Mouse (Mus musculus) megakaryocyte-erythroid progenitor cell, adult 5-6 weeks (primary cell): Measurements from ENCODE around the gene Rasa3. TPM values are rescaled to one million over a fixed set of nuclear protein-coding genes. Genes with fewer than 3 reads are reported as not detected.
A peak's percentile ranks its signal among the peaks of the same experiment; 100 is the strongest.

Experiments used
- ATAC-seq: replicated peaks from 2 replicates; pipeline ENCODE4 v1.8.0; 2016; ENCODE audit warnings: mild to moderate bottlenecking, inconsistent platforms; ENCODE audit not compliant: severe bottlenecking, poor library complexity, low FRiP score, low TSS enrichment
- total RNA-seq, 2 experiments: library from RNA; stranded (forward) in 1 of 2; stranded (reverse) in 1 of 2; fragments of 200-1000, 215-1000 nt in 1 of 2; fragments of >200 nt in 1 of 2; fragmentation: Nextera tagmentation in 1 of 2; gene quantifications; 2 replicates each; pipeline ENCODE4 v1.2.3; 2014 to 2017

Rasa3 gene
- total RNA-seq, 2 experiments from 2014 or later, result 25.9 to 34.4 TPM

- ATAC-seq, result no peak
These were observed 51.3 kb downstream of the Rasa3 start for GRCm38 (mm10) chr8:13626114-13626513.

DNA sequence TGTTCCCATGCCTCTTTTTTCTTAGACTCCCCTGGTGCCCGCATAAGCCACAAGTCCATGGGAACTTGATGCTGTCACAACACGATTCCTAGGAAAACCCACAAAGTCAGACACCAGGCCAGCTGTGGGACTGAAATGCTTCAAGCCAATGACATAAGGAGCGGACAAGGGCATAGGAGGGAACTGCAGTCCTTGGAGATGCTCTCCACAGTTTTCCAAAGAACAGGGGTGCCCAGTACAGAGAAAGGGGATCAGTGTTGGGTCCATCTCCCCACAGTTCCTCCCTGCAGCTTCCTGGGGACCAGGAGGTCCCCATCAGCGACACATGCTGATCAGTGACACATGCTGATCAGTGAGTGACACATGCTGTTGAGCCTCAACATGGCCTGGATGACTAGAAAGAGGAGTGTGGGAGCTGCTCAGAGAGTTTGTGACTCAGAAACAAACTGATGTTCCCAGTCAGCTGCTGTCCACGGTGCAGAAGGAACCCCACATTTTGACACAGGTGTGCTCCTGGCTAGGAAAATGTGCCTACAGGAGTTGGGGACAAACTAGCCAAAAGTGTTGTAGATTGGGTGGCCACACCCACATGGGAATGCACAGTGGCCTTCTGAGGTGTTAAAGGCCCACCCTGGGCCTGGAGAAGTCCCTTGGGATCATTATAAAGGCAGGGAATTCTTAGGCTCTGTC, 52.0 kb downstream of the Rasa3 start:
- ATAC-seq, result no peak

GRCm38 (mm10) chr8:13624863-13625262, 52.5 kb downstream of the Rasa3 start:
- peak; percentile 81 for ATAC-seq

DNA sequence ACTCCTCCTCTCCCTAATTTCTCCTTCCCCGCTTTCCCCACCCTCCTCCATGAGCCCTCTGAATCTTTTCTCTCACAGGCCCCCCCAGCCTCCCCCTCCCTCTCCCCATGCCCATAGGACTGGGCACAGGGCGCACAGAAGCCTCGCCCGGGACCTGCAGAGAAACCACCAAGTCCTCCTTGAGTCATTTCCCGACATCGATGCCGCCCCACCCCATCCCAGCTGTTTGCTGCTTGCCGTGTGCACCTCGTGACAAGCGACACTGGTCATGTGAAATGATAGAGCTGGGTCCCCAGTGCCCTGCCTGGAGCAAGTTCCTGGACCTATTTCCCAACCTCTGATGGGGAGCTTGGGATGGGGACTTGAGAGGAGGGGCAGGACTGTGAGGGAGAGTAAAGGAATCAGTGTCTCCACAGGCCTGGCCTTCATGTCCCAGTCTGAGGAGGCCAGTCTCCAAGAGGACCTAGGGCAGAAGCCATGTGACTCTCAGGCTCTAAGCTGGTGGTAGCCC, 53.4 kb downstream of the Rasa3 start:
- ATAC-seq, result peak; percentile 65

DNA sequence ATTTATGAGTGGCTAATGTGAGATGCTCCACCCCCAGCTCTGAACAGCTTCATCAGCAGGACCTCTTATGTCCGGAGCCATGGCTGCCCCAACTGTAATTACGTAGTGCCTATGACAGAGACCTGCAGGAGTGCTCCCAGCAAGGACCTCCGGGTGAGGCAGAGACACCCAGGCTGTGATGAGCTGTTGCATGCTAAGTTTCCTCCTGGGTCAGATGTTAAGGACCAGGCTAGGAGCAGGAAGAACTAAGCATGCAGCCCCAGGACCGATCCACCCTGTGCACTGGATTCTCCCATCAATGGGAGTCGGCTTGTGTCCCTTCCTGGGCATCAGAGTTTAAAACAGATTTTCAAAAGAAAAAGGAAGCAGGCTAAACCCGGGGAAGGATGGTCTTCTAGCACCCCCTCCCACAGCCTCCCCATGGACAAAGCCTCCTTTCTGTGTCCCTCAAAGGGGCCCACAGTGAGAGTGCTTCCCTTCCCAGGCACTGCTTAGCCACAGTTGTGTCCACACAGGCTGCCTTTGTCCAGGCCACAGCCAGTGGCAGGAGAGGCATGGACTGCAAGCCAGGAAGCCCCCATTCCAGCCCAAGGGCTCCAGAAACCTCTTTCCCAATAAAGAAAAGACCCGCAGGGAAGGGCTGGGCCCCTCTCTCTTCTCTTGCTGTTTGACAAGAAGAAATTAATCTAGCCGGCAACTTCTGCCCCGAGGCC, 54.2 kb downstream of the Rasa3 start:
- ATAC-seq, result no peak

DNA sequence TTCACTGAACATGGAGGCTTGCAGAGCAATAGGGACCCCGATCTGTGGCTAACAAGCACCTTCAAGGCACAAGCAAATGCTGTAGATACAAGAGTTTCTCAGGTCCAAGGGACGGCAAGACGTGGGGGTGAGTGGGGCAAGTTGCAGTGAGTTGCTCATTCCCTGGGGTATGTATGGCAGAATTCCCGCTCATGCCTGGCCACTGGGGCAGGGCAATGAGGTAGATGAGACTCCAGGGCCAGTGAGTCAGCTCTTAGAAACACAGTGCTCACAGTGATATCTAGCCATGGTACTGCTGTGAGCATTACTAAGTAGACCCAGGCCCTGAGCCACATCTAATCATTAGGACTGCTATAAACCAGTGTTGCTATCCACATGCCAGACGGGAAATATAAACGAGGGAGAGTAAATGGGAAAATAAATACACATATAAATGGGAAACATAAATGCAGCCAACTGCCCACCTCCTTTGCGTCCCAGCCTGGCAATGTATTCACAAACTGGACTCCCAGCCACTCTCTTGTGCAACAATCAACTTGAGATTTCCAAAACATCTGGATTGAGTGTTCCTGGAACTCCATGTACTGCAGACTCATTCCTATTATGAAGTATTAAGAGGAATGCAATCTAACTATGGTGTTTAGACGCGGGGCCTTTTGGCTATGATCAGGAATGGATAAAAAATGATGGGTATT, 57.0 kb downstream of the Rasa3 start:
- ATAC-seq, result no peak

- no peak for ATAC-seq
These were observed 60.4 kb downstream of the Rasa3 start for GRCm38 (mm10) chr8:13616831-13617505.

DNA sequence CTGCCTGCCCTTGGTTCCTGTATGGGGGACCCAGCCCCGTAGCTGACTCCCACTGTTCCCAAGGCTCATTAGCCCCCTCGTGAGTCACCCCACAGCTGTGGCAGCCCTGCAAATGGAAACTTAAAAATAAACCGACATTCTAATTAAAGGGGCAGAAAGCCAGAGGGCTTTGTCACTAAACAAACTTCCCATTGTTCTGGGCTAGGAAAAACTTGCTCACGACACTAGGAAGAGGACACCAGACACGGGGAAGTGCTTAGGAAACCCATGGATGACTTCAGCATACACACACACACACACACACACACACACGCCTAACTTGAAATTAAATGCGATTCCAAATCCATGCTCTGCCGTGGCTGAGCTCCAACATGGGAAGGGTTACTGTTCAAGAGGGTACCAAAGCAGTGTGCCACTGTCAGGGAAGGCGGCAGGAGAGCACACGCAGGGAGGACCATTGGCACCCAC, 62.4 kb downstream of the Rasa3 start:
- ATAC-seq, result no peak

DNA sequence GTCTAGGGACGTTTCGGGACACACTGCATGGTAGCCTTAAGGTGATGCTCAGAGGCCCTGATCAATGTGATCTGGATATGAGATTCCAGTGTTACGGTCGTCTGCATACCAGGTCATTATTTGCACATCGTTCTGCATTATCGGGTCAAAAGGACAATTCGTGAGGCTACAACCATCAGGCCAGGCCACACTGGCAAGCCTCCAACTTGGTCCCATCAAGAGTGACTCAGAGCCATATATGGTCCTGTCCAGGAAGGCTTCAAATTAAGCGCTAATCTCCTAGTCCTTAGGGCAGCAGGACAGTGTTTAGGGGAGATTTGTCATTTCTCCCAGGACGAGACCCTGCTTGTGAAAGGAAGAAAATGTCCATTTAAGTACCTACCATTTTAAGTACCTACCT, 63.3 kb downstream of the Rasa3 start:
- ATAC-seq, result no peak

- no peak for ATAC-seq
These were observed 65.7 kb downstream of the Rasa3 start for GRCm38 (mm10) chr8:13611702-13612101.

DNA sequence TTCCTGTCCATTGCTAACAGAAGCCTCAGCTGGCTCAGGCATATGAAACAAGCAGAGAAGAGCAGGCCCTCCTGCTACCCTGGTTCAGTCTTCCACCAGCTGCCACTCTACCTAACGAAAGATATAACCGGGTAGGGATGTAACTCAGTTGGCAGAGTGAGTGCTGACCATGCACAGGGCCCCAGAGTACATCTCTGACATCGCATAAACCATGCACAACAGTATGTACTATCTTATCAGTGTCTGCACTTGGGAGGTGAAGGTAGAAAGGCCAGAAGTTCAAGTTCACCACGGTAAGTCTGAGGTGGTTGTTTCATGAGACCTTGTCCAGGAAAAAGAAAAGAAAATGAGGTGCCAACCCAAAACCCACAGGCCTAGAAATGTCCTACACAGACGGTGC, 67.4 kb downstream of the Rasa3 start:
- ATAC-seq, result no peak

GRCm38 (mm10) chr8:13608946-13609345, 68.5 kb downstream of the Rasa3 start:
- no peak for ATAC-seq

DNA sequence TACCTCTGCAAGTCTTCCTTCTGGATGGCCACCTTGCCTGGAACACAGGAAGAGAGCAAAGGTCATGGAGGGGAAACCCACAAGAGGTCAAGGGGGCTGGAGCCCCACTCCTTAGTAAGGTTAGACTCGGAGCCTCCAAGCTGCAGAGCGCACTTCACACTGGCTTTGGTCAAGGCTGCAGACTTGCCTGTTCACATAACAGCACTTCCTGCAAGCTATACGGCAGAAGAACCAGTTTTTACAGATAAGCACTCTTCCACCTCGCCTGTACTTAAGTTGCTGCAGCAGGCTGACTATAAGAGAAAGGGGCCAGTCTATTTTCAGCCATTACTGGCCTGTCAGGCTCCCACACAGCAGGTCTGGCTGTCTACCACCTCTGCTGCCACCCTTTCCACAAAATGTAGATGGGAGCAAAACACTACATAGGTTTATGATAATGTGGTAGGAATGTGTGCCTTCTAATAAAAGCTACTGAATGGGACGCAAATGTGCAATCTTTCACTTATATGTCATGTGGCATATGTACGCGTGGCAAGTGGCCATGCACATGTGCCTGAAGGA, 71.4 kb downstream of the Rasa3 start:
- peak; percentile 48 for ATAC-seq

- no peak for ATAC-seq
These were observed 74.8 kb downstream of the Rasa3 start for GRCm38 (mm10) chr8:13602621-13603020.

DNA sequence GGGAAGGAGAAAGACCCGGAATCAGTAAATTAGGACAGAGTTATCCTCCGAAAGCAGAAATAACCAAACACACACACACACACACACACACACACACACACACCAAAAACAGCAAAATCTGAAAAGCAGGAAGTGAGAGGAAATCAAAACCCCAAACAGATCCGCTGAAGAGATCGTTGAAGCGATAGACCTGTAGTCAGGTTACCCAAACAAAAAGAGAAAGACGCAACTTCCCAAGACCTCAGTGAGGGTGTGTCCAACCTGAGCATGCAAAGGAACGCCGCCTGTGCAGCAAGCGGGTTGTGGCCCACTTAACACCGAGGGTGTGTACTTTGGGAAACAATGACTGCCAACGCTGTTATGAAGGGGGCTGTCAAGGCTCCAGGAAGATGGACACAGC, 76.2 kb downstream of the Rasa3 start:
- no peak for ATAC-seq

DNA sequence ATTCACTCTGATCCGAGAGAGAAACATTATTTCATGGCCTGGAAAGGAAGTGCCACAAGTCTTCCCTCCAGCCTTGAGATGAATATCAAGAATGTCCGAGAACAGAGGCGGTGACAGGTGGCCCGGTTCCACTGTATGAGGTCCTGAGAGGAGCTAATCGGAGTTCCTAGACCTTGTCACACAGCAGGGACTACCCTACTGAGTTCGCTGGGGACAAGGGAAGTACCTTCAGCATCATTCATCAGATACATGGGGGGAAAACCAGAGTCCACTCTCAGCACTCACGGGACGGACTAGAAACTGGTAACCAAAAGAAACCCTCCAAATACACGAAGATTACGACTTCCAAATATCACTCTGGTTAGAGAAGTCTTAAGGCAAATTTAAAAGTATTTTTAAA, 76.7 kb downstream of the Rasa3 start:
- no peak for ATAC-seq

DNA sequence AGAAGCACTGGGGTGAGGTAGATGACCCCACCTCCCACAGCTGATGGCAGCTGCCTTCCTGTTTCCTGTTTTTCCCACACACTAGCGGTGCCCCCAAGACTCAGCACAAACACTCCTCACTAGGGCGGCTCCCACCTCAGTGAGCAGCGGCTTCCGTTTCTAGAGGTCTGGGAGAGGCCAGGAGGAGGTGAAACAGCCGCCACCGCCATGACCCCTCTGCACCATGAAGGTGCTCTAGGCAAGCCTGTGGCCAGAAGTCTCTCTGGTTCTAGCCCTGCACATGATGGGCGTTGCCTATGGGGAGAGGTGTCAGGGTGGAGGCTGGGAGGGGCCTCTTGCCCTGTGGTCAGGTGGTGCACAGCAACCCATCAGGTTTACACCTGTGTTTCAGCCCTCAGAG, 77.2 kb downstream of the Rasa3 start:
- ATAC-seq, result peak; percentile 80

GRCm38 (mm10) chr8:13597777-13598176, 79.6 kb downstream of the Rasa3 start:
- no peak for ATAC-seq

- no peak for ATAC-seq
These were observed 81.5 kb downstream of the Rasa3 start for GRCm38 (mm10) chr8:13595861-13596260.
